Mouse (Mus musculus): ENCODE data around the gene Slc41a1.

Slc41a1 gene

GRCm38 (mm10) chr1:131827787-131828258 is 530 bp downstream of the Slc41a1 start:
- under 1% methylated on average over 36 of the region's 36 CpGs for WGBS

DNA sequence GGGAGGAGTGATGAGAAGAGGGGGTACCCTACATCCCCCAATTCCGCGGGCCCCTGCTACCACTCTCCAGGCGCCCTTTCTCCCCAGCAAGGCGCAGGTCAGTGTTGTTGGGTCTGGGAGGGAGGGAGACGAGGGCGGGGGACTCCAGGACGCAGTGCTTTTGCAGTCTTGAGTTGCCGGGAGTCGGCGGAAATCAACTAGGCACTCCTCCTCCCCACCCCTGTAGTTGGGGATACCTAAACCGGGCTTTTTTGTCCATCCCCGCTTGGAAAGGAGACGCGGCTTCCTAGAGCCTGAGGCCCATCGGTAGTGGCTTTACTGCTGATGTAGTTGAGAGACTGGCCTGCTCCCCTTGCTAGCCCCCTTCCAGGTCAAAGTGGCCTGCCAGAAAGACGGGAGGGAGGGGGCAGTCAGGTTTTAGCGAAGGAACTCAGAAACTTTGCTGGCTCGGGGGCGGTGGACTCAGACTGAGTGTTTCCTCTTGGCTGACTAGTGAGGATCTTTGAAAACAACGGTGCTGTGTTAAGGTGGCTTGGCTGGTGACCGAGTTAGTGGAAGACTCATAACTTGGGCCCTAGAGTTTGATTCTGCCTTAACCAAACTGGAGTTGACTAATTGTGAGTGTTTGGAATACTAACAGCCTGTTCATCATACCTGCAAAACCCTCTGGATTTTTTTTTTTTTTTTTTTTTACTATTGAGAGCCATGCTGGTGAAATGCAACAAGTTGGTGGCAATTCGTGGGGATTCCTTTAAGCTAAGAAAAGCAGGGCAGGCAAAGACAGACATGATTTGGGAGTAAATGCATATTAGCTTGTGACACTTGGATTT is 1.2 kb downstream of the Slc41a1 start:
- WGBS: 2% methylated on average over 22 of the region's 22 CpGs

GRCm38 (mm10) chr1:131829279-131829678 is 2.0 kb downstream of the Slc41a1 start:
- 51% methylated on average over 5 of the region's 5 CpGs for WGBS

- WGBS: 76% methylated on average over 15 of the region's 15 CpGs
Measured at GRCm38 (mm10) chr1:131830561-131830960, 3.3 kb downstream of the Slc41a1 start.

DNA sequence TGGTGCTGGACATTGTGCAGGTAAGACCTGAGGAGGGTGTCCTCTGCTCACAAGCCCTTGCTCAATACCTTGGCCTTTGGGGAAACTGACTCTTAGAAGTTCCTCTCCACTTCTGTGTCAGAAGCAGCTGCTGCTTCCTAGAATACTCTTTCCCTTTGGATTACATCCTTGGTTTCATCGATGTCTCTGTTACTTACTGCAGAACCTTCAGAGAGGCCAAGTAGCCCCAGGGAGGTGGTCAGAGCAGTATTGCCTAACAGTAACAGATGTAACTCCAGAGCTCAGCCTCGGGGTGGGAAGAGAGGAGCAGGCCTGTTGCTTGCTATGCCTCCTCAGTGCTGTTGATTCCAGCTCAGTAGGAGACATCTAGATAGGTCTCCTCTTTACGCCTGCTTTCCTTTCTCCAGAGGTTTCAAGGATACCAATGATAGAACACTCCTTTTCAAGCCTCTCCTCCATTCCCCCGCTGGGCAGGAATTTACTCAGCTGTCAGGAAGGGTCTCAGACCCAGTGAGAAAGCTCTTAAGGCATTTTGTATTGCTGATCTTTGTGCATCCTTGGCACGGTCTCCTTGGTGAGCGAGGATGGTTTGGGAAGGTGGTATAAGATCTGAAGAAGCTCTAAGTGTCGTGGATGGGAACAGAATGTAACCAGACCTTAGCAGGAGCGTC is 3.8 kb downstream of the Slc41a1 start:
- WGBS: 67% methylated on average over 8 of the region's 8 CpGs

DNA sequence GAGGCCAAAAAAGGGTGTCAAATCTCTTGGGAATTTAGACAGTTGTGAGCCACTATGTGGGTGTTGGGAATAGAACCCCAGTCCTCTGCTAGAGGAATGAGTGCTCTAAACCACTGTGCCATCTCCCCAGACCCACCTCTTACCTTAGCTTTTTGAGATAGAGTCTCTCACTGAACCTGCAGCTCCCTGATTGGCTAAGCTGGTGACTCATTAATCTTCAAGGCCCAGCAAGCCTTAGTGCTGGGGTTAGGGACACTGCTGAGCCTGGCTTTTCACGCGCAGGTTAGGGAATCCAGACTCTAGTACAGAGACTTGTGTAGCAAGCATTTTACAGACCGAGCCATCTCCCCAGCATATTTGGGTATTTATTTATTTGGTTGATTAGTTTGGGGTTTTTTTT is 9.7 kb downstream of the Slc41a1 start:
- 92% methylated on average over 3 of the region's 3 CpGs for WGBS

GRCm38 (mm10) chr1:131838542-131838941 is 11.2 kb downstream of the Slc41a1 start:
- 75% methylated on average over 5 of the region's 5 CpGs for WGBS

DNA sequence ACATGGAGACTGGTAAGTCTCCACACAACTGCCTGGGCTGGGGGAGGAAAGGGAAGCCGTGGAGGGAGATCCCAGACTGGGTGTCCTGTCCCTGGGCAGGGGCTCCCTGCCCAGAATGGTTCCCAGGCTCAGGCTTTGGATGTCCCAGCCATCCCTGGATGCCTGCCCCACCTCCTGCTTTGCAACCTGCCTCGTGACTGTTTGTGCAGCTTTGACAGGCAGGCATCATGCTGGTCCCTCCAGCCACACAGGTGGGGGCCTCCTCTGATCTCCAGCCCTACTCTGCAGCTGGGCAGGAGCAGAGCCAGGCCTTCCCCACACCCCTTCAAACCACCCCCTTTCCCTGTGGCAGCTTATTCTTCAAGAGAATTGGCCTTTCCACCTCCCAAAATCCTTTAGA is 12.0 kb downstream of the Slc41a1 start:
- WGBS: 48% methylated on average over 2 of the region's 2 CpGs

DNA sequence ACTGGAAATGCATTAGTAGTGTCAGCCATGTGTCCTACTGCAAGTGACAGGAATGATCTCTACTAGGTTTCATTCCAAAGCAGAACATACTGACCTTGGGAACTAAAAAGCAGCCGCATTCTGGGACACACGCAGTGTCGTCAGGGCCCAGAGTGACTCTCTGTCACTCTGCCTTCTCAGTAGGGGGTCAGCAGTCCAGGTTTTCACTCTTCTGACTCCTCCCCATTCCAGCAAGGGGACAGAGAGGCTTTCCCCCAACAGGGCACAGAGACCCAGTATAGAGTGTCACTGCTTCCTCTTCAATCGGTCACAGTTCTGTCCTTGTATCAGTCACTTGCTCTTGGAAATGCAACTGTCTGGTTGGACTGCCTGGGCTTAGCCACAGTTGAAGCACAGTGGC is 14.9 kb downstream of the Slc41a1 start:
- 90% methylated on average over 4 of the region's 4 CpGs for WGBS

GRCm38 (mm10) chr1:131843758-131844157 is 16.5 kb downstream of the Slc41a1 start:
- WGBS: 91% methylated on average over 10 of the region's 10 CpGs

DNA sequence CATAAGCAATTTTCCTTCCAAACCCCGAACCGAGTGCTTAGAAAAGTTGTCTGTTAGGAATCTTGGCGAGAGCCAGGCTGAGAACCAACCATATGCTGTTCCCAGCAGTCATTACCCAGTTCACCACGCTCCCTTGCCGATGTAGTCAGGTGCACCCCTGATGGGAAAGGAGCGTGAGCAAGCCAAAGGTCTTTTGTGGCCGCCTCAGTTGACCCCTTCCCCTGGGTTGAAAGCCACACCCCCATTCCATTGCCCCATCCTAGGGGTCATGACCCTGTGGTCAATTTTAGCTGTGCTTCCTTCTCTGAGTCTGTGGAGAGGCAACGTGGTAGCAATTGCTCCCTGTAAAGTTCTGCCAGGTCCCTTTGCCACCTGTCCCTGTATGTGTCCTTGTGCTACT is 17.6 kb downstream of the Slc41a1 start:
- WGBS: 73% methylated on average over 8 of the region's 8 CpGs

- WGBS: 74% methylated on average over 5 of the region's 5 CpGs
Measured at GRCm38 (mm10) chr1:131846255-131846654, 19.0 kb downstream of the Slc41a1 start.

GRCm38 (mm10) chr1:131861811-131862210 is 34.5 kb downstream of the Slc41a1 start:
- whole genome bisulfite sequencing: 82% methylated on average over 4 of the region's 4 CpGs

- WGBS: 86% methylated on average over 5 of the region's 5 CpGs
Measured at GRCm38 (mm10) chr1:131865596-131865995, 38.3 kb downstream of the Slc41a1 start.

GRCm38 (mm10) chr1:131866304-131866999 is 39.2 kb downstream of the Slc41a1 start:
- WGBS: 78% methylated on average over 6 of the region's 6 CpGs

DNA sequence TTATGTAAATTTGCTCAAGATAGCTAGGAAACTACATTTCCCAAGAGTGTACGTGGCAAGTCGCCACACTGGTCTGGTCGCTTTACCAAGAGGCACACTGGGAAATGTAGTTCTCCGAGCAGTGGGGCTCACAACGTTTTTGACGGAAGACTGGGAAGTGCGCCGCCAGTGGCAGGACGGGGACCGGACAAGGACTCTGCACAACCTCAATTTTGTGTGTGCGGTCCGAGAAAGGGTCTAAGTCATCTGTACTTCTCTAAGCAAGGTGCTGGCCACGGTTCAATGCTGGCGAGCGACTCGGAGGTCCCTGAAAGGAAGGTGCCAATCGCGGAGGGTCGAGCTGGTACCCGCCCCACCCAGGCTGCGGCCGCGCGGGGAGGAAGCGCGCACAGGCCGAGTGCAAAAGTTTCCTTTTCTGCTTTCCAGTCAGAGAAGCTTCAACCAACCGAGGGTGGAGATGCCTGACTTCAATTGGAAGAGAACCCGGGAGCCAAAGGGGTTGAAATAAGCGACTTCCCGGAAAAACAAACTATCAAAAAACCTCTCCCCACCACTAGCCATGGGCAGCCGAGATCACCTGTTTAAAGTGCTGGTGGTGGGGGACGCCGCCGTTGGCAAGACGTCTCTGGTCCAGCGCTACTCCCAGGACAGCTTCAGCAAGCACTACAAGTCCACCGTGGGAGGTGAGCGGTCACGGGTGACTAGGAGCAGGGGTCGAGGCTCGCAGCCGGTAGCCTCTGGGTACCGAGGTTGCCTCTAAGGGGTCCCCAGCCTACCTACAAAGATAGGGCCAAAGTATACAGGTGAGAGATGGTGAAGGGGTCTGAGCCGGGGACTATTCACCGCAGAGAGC is 40.0 kb downstream of the Slc41a1 start, which contains the start of gene Rab29:
Gene Rab29 (plus strand): TSS at position 132 of the 853 bp plus-strand sequence.
- WGBS: 2% methylated on average over 46 of the region's 46 CpGs

DNA sequence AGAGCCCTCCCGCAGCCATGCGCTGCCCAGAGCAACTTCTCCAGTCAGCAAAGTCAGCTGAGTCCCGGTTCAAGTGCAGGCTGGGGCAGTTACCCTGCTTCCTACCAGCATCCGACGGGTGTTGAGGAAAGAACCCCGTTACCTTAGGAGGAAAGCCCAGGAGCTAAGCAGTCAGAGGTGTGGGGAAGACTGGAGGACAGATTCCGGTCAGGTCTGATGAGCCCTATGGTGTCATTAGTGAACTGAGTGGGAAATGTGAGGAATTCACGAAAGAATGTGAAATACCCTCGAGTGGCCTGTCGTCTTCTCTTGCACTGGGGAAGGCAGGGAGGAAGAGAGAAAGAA is 40.6 kb downstream of the Slc41a1 start:
- WGBS: 38% methylated on average over 10 of the region's 10 CpGs

GRCm38 (mm10) chr1:131869561-131869960 is 42.3 kb downstream of the Slc41a1 start:
- 97% methylated on average over 2 of the region's 2 CpGs for WGBS

GRCm38 (mm10) chr1:131872856-131873255 is 45.6 kb downstream of the Slc41a1 start:
- WGBS: 82% methylated on average over 1 of the region's 1 CpGs

DNA sequence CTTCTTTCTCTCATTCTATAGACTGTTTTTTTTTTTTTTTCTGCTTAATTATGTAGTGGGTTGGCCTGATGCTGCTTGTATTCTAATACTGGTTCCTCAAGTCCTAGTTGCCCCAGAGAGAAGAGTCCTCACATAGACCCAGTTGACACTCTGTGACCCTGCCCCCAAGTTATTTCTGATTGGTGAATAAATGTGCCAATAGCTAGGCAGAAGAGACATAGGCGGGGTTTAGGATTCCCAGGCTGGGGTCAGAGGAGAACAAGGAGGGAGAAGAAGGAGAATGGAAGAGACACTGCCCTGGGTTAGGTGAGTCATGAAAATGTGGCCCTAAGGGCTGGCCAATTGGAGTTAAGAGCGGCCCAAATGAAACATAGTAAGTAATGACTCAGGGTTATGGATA is 52.5 kb downstream of the Slc41a1 start:
- WGBS: 91% methylated on average over 2 of the region's 2 CpGs

DNA sequence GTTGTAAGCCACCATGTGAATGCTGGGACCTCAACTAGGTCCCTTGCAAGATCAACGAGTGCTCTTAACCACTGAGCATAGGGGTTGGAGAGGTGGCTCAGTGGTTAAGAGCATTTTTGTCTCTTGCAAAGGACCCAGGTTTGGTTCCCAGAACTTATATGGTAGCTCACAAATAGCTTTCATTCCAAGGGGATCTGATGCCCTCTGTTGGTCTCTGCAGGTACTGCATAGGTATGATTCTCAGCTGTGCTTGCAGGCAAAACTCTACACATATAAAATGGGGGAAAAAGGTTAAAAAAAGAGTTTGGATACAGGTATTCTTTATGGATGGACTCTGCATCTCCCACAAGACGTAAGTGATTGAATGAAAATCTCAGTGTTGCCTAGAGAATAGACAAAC is 55.5 kb downstream of the Slc41a1 start:
- WGBS: 73% methylated on average over 2 of the region's 2 CpGs
